Mouse (Mus musculus) myocyte (in vitro differentiated cells): ENCODE data around the gene Tmco1. TPM values are rescaled to one million over a fixed set of nuclear protein-coding genes. Genes with fewer than 3 reads are reported as not detected.

Experiments used
- H3K27me3 ChIP-seq: one replicate; pipeline ENCODE4 v1.6.1; 2011; ENCODE audit not compliant: control insufficient read depth, insufficient read depth, insufficient read length
- H3K36me3 ChIP-seq: one replicate; pipeline ENCODE4 v1.6.1; 2011; ENCODE audit not compliant: control insufficient read depth, insufficient read depth
- H3K4me2 ChIP-seq: one replicate; pipeline ENCODE4 v1.6.1; 2011; ENCODE audit warnings: low read depth, control low read depth
- H3K4me3 ChIP-seq: one replicate; pipeline ENCODE4 v1.5.1; 2011; ENCODE audit warnings: mild to moderate bottlenecking, control low read depth, moderate library complexity
- H3K79me2 ChIP-seq: one replicate; pipeline ENCODE4 v1.6.1; 2011; ENCODE audit not compliant: control insufficient read depth, insufficient read depth
- H3ac ChIP-seq: one replicate; pipeline ENCODE4 v1.6.1; 2011; ENCODE audit not compliant: control insufficient read depth, insufficient read length
- CEBPB ChIP-seq: IDR thresholded peaks from 2 replicates; pipeline ENCODE4 v1.6.1; 2011; ENCODE audit warnings: mild to moderate bottlenecking, moderate library complexity; ENCODE audit not compliant: poor library complexity, insufficient read depth, severe bottlenecking
- E2F4 ChIP-seq: IDR thresholded peaks from one replicate; pipeline ENCODE4 v1.6.1; 2011; ENCODE audit warnings: mild to moderate bottlenecking, control low read depth, moderate library complexity; ENCODE audit not compliant: insufficient read depth
- MAX ChIP-seq: IDR thresholded peaks from one replicate; pipeline ENCODE4 v1.6.1; 2011; ENCODE audit warnings: low read depth, mild to moderate bottlenecking, control low read depth
- MYOD1 ChIP-seq, 3 experiments: IDR thresholded peaks; one replicate each; pipeline ENCODE4 v1.6.1; 2011; ENCODE audit warnings: control low read depth in 2 of 3, low read depth in 2 of 3, mild to moderate bottlenecking in 2 of 3, moderate library complexity in 1 of 3; ENCODE audit not compliant: insufficient read length in 2 of 3, control insufficient read depth in 1 of 3
- MYOG ChIP-seq, 3 experiments: IDR thresholded peaks; one replicate each; pipeline ENCODE4 v1.6.1; 2011; ENCODE audit warnings: control low read depth in 2 of 3, low read depth in 2 of 3, mild to moderate bottlenecking in 2 of 3; ENCODE audit not compliant: insufficient read length in 2 of 3, control insufficient read depth in 1 of 3, insufficient read depth in 1 of 3
- POLR2A ChIP-seq: IDR thresholded peaks from one replicate; pipeline ENCODE4 v1.6.1; 2011; ENCODE audit warnings: low read depth, mild to moderate bottlenecking, control low read depth, moderate library complexity; ENCODE audit not compliant: insufficient read length
- POLR2AphosphoS2 ChIP-seq: IDR thresholded peaks from one replicate; pipeline ENCODE4 v1.6.1; 2011; ENCODE audit warnings: low read depth, control low read depth; ENCODE audit not compliant: insufficient read length
- REST ChIP-seq: IDR thresholded peaks from one replicate; pipeline ENCODE4 v1.6.1; 2011; ENCODE audit warnings: mild to moderate bottlenecking, control low read depth, moderate library complexity; ENCODE audit not compliant: insufficient read depth, insufficient read length
- SRF ChIP-seq: IDR thresholded peaks from one replicate; pipeline ENCODE4 v1.6.1; 2011; ENCODE audit warnings: low read depth; ENCODE audit not compliant: control insufficient read depth, insufficient read length
- TCF12 ChIP-seq: IDR thresholded peaks from one replicate; pipeline ENCODE4 v1.6.1; 2011; ENCODE audit warnings: mild to moderate bottlenecking, control low read depth; ENCODE audit not compliant: poor library complexity, insufficient read depth, severe bottlenecking
- TCF3 ChIP-seq: IDR thresholded peaks from one replicate; pipeline ENCODE4 v1.6.1; 2011; ENCODE audit warnings: low read depth, control low read depth; ENCODE audit not compliant: insufficient read length
- USF1 ChIP-seq: IDR thresholded peaks from one replicate; pipeline ENCODE4 v1.6.1; 2011; ENCODE audit warnings: low read depth, mild to moderate bottlenecking, control low read depth, moderate library complexity
- polyA plus RNA-seq: library from polyadenylated mRNA; unstranded; fragments of >200 nt; fragmentation: generic; extraction: Trizol; gene quantifications from one replicate; pipeline ENCODE4 v1.2.1, GENCODE M21; 2012; ENCODE audit warnings: missing spikeins

The Tmco1 gene
- polyA plus RNA-seq, 1 experiment, result 57.2 TPM

GRCm38 (mm10) chr1:167369905-167370304 lies 61.7 kb downstream of the Tmco1 start:
- H3K79me2 ChIP-seq, result no peaks in the 10 kb centered on the region
- H3K4me2 ChIP-seq, result no peak overlapping the region
- H3ac ChIP-seq, result no peak overlapping the region
- H3K36me3 ChIP-seq, result peaks cover 7% of the 10 kb centered on the region
- no peak for TF ChIP-seq MYOD1 (IDR thresholded peaks at IDR 0.05; ENCODE audit: control insufficient read depth in 1 of 3, insufficient read length in 2 of 3, low read depth in 2 of 3)
- TF ChIP-seq POLR2A, result no peak
- no peak for TF ChIP-seq TCF3
- TF ChIP-seq SRF, result no peak
- TF ChIP-seq MYOG (IDR thresholded peaks at IDR 0.05; ENCODE audit: control insufficient read depth in 1 of 3, insufficient read depth in 1 of 3, insufficient read length in 2 of 3, low read depth in 2 of 3), result no peak
- no peak for TF ChIP-seq TCF12
- no peak for TF ChIP-seq POLR2AphosphoS2
- TF ChIP-seq REST, result no peak
- TF ChIP-seq E2F4, result no peak
- no peak for TF ChIP-seq USF1
- TF ChIP-seq MAX, result no peak
- H3K27me3 ChIP-seq, result no peaks in the 10 kb centered on the region
- no peak overlapping the region for H3K4me3 ChIP-seq

GRCm38 (mm10) chr1:167372739-167373138 lies 64.6 kb downstream of the Tmco1 start:
- Histone ChIP-seq H3K36me3 (no peaks in the 10 kb centered on the region), H3K79me2 (no peaks in the 10 kb centered on the region), H3K4me3 (no peak overlapping the region), H3K4me2 (no peak overlapping the region), H3K27me3 (no peaks in the 10 kb centered on the region), H3ac (no peak overlapping the region)
- no peak for TF ChIP-seq MYOD1 (IDR thresholded peaks at IDR 0.05; ENCODE audit: control insufficient read depth in 1 of 3, insufficient read length in 2 of 3, low read depth in 2 of 3)
- TF ChIP-seq E2F4, result no peak
- TF ChIP-seq TCF3, result no peak
- TF ChIP-seq REST, result no peak
- TF ChIP-seq POLR2AphosphoS2, result no peak
- TF ChIP-seq TCF12, result no peak
- TF ChIP-seq SRF, result no peak
- no peak for TF ChIP-seq POLR2A
- no peak for TF ChIP-seq USF1
- no peak for TF ChIP-seq CEBPB
- no peak for TF ChIP-seq MYOG (IDR thresholded peaks at IDR 0.05; ENCODE audit: control insufficient read depth in 1 of 3, insufficient read depth in 1 of 3, insufficient read length in 2 of 3, low read depth in 2 of 3)
- TF ChIP-seq MAX, result no peak

GRCm38 (mm10) chr1:167374003-167374784 lies 66.0 kb downstream of the Tmco1 start:
- no peaks in the 10 kb centered on the region for H3K36me3 ChIP-seq

GRCm38 (mm10) chr1:167374942-167375341 lies 66.8 kb downstream of the Tmco1 start:
- no peaks in the 10 kb centered on the region for H3K79me2 ChIP-seq
- no peak overlapping the region for H3K4me2 ChIP-seq
- H3K36me3 ChIP-seq, result no peaks in the 10 kb centered on the region
- H3K27me3 ChIP-seq, result no peaks in the 10 kb centered on the region
- TF ChIP-seq POLR2AphosphoS2, result no peak
- TF ChIP-seq MYOG (IDR thresholded peaks at IDR 0.05; ENCODE audit: control insufficient read depth in 1 of 3, insufficient read depth in 1 of 3, insufficient read length in 2 of 3, low read depth in 2 of 3), result no peak
- TF ChIP-seq E2F4, result no peak
- TF ChIP-seq CEBPB, result no peak
- no peak for TF ChIP-seq TCF3
- no peak for TF ChIP-seq USF1
- no peak for TF ChIP-seq MAX
- TF ChIP-seq TCF12, result no peak
- TF ChIP-seq SRF, result no peak
- no peak for TF ChIP-seq REST
- TF ChIP-seq POLR2A, result no peak
- H3ac ChIP-seq, result no peak overlapping the region
- H3K4me3 ChIP-seq, result no peak overlapping the region

More at GRCm38 (mm10) chr1:167374003-167374784, 66.0 kb downstream of the Tmco1 start:
- Histone ChIP-seq H3K4me2 (no peak overlapping the region), H3K27me3 (no peaks in the 10 kb centered on the region), H3ac (no peak overlapping the region), H3K79me2 (no peaks in the 10 kb centered on the region), H3K4me3 (no peak overlapping the region)
- TF ChIP-seq E2F4, result no peak
- no peak for TF ChIP-seq POLR2A
- TF ChIP-seq CEBPB, result no peak
- TF ChIP-seq USF1, result no peak
- no peak for TF ChIP-seq TCF12
- TF ChIP-seq SRF, result no peak
- no peak for TF ChIP-seq MYOD1 (IDR thresholded peaks at IDR 0.05; ENCODE audit: control insufficient read depth in 1 of 3, insufficient read length in 2 of 3, low read depth in 2 of 3)
- TF ChIP-seq MYOG (IDR thresholded peaks at IDR 0.05; ENCODE audit: control insufficient read depth in 1 of 3, insufficient read depth in 1 of 3, insufficient read length in 2 of 3, low read depth in 2 of 3), result no peak
- TF ChIP-seq MAX, result no peak
